Mouse (Mus musculus) spleen, postnatal 36 days (tissue): ENCODE measurements around the gene Cox7a2.

Experiments
- DNase-seq, 2 experiments: peaks; one replicate each; pipeline ENCODE4 v3.0.0; 2022; ENCODE audit warnings: low spot score in 2 of 2, mixed read lengths in 1 of 2

Cox7a2 gene

GRCm38 (mm10) chr9:79730301-79730700, 29.4 kb downstream of the Cox7a2 start:
- no peak for DNase-seq

- no peak for DNase-seq
These were observed 36.6 kb downstream of the Cox7a2 start for GRCm38 (mm10) chr9:79723090-79723489.

- DNase-seq: no peak
These were observed 38.6 kb downstream of the Cox7a2 start for GRCm38 (mm10) chr9:79721056-79721455.

- no peak for DNase-seq
These were observed 39.5 kb downstream of the Cox7a2 start for GRCm38 (mm10) chr9:79720143-79720542.

- DNase-seq: no peak
These were observed 40.2 kb downstream of the Cox7a2 start for GRCm38 (mm10) chr9:79719451-79719850.

GRCm38 (mm10) chr9:79718481-79719370, 41.0 kb downstream of the Cox7a2 start, which contains the start of gene Col12a1:
Col12a1 (minus strand) TSS chr9:79718831.
- no peak for DNase-seq

GRCm38 (mm10) chr9:79717836-79718475, 41.7 kb downstream of the Cox7a2 start:
- DNase-seq: no peak

GRCm38 (mm10) chr9:79716909-79717835, 42.5 kb downstream of the Cox7a2 start:
- peak in 1 of 2 experiments; percentile 28 for DNase-seq

GRCm38 (mm10) chr9:79716496-79716895, 43.2 kb downstream of the Cox7a2 start:
- DNase-seq: no peak

GRCm38 (mm10) chr9:79714471-79715045, 45.1 kb downstream of the Cox7a2 start:
- no peak for DNase-seq
